Mouse (Mus musculus) mouse trophoblast stem cell (cell line): ENCODE results near the gene Nubp1.

ENCODE experiments used
- in situ Hi-C, 2 experiments: fragments of 300-500 bp; cut with MseI, MboI; formaldehyde crosslinking; loops; 2 replicates in 1 of 2; 3 replicates in 1 of 2; pipeline ENCODE4 v1.15.1; 2025

Nubp1 gene

GRCm38 (mm10) chr16:10415976-10416375 lies 4.2 kb downstream of the Nubp1 start:
- in situ Hi-C loops: loop anchor here in 1 of 2 experiments (5.0 kb wide), 1 partner anchor 111 kb away; no protein-coding TSS in a partner anchor

- in situ Hi-C loops: loop anchor here in 1 of 2 experiments (5.0 kb wide), 1 partner anchor 110 kb away; no protein-coding TSS in a partner anchor
Measured at GRCm38 (mm10) chr16:10416866-10417265, 5.1 kb downstream of the Nubp1 start.

DNA sequence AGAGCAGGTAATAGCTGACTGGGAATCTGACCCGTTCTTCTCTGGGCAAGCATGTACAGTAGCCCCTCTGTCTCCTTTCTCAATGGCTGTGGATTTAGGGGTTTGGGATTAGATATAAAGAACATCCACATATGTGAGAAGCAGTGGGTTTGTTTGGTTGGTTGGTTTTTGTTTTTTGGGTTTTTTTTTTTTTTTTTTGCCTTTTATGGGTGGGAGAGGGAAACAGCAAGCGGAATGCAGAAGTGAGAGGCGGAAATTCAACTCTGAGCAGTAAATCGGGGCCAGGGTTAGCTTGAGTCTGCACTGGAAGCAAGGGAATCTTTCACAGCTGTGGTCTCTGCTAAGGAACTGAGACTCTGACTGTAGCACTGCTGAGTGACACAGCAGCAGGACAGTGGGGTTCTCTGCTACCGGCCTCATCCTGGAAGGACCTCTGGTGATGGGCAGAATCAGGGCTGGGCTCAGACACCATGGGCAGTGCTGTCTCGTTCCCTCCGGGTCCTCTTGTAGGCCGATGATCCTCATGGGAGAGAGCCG lies 6.0 kb downstream of the Nubp1 start:
- in situ Hi-C loops: loop anchor here in 1 of 2 experiments (5.0 kb wide), 1 partner anchor 110 kb away; no protein-coding TSS in a partner anchor

- in situ Hi-C loops: no loop called here
Measured at GRCm38 (mm10) chr16:10420447-10421054, 8.8 kb downstream of the Nubp1 start.

DNA sequence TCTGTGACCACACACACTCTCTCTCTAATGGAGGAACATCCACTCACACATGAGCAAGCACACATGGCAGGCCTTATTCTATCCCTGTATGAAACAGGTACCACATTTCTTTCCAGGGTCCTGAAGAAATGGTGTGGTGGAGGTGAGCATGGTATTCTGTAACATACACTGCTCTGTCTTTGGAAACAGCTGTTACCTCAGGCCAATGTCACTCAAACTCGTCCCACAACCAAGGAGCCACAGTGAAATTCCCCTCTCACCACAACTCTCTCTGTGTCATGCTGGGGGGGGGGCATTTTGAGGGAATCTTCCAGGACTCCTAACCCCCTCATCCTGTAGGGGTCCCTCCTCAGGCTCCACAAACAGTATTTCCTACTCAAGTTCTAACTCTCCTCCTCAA lies 20.2 kb downstream of the Nubp1 start:
- in situ Hi-C loops: no loop called here

DNA sequence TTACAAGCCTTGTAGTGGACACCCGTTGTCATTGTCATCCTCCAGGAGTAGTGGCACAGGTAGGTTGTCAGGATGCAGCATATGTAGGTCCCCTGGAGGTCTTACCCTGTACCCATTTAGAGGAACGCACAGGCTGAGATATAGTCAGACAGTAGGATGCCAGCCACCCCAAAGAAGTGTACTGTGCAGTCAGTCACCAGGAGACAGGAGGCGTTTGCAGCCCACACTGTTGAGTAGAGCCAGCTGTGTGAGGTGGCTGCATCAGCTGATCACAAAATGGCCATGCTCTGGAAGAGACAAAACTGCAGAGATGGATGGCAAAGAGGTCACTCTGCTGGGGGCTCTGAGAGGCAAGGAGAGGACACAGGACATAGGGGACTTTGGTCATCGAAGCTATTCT lies 20.6 kb downstream of the Nubp1 start:
- in situ Hi-C loops: no loop called here

GRCm38 (mm10) chr16:10433344-10433743 lies 21.6 kb downstream of the Nubp1 start:
- in situ Hi-C loops: no loop called here

DNA sequence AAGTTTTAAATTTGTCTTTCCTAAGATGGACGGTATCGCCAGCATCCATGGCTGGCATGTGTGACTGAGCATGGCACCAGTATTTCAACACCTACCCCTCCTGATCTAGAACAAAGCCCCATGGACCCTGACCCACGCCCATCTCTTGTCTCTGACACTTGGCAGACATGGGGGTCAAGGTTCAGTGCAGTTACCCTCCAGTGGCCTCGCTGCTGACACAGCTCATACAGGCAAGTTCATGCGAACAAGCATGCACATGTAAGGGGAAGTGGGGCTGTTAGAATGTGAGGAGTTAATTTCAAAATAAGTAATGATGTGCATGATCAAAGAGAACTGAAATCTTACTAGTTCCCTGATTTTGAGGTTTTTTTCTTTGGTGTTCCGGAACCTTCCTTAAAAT lies 24.4 kb downstream of the Nubp1 start:
- in situ Hi-C loops: no loop called here

- in situ Hi-C loops: no loop called here
Measured at GRCm38 (mm10) chr16:10438055-10438454, 26.3 kb downstream of the Nubp1 start.

GRCm38 (mm10) chr16:10441328-10441727 lies 29.6 kb downstream of the Nubp1 start:
- in situ Hi-C loops: no loop called here

DNA sequence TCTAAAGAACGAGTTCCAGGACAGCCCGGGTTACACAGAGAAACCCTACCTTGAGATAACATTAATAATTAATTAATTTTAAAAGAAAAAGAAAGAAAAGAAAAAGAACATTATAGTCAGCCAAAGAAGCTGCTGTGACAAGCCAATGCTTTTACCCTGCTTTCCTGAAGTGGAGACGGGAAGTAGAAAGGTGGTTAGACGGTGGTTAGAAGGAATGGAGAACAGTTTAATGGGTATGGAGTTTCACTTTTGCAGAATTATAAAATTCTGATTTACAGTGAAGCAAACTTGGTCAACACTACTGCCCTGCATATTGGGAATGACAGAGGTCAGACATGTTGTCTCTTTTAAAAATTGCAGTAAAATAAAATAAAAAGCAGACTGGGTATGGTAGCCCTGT lies 30.0 kb downstream of the Nubp1 start:
- in situ Hi-C loops: no loop called here

DNA sequence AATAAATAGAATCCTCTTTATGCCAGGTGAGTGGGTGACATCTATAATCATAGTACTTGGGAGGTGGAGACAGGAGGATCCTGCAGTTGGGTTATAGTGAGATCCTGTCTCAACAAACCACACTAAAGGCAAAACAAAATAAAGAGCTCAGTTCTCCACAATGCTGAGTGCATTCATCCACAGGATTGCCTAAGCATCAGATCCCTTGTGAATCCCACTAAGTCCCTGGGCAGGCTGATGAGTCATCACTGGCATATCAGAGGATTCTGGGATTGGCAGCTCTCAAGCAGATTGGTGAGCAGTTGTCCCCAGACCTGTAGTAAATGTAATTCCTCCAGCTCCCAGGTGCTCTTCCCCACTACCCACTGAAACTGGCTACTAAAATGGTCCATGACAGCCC lies 32.0 kb downstream of the Nubp1 start:
- in situ Hi-C loops: no loop called here

GRCm38 (mm10) chr16:10446573-10447263 lies 35.0 kb downstream of the Nubp1 start:
- in situ Hi-C loops: no loop called here

DNA sequence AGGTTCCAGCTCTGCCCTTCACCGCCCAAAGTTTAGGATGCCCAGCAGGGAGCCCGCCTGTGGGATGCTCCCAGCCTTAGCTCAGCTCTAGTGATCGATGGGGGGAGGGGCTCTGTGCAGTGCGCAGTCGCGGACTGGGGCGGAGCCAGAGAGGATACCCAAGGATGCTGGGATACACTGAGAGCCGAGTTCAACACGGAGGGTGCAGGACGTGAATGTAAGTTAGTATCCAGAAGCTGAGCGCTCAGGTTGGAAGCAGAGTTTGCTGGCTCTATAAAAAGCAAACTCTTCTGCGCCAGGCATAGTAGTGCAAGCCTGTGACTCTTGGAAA lies 35.5 kb downstream of the Nubp1 start, which contains the start of gene Tvp23a:
TSS of gene Tvp23a (minus strand) at position 99 of the 331 bp plus-strand sequence.
- in situ Hi-C loops: no loop called here

DNA sequence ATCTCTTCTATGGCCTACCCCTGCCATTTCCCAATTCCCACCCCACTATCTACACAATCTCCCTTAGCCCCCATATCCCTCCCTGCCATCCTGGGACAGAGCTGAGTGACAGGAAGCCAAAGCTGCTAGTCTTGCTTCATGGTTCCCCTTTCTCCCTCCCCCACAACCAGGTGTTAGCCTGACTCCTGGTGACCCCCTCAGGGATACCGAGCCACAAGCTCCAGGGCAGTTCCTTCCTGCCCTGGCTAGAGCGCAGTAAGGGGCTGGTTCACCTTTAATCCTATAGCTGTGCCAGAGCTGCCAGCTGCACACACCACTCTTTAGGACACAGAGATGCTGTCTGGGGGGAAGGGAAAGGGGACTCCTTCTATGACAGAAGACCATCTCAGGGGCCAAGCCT lies 36.0 kb downstream of the Nubp1 start:
- in situ Hi-C loops: no loop called here

DNA sequence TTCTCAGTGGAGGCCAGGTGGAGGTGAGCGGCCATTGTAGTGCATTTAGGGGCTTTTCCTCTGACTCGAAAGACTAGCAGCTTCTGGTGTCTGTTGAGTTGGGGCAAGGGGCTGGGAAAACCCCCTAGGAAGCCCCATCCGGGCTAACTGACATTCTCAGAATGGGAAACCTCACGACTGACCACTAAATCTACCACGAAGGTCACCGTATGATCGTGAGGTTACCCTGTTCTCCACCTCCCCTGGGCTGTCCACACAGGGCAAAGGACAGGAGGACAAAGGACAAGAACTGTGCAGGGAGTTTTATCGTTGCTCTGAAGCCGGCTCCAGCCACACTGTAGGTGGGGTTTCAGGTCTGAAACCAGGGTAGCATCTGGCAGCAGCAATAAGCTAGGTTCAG lies 37.2 kb downstream of the Nubp1 start:
- in situ Hi-C loops: no loop called here

DNA sequence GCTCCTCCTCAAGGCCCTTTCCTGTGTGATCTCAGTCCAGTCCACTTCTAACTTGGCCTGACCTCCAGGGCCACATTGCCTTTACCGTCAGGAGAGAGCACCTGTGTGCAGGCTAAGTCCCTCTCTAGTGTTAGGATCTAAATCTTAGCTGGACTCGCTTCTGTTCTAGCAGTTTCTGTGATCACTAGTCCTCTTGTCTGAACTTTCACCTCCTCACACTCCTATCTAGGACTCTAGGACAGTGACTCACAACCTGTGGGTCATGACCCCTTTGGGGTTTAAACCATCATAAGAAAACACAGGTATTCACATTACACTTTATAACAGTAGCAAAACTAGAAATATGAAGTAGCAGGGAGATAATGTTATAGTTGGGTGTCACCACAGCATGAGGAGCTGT lies 40.2 kb downstream of the Nubp1 start:
- in situ Hi-C loops: no loop called here

GRCm38 (mm10) chr16:10452445-10452896 lies 40.7 kb downstream of the Nubp1 start:
- in situ Hi-C loops: no loop called here

GRCm38 (mm10) chr16:10453872-10454582 lies 42.3 kb downstream of the Nubp1 start:
- in situ Hi-C loops: no loop called here

GRCm38 (mm10) chr16:10454583-10454974 lies 42.8 kb downstream of the Nubp1 start:
- in situ Hi-C loops: no loop called here

GRCm38 (mm10) chr16:10460188-10460587 lies 48.4 kb downstream of the Nubp1 start:
- in situ Hi-C loops: no loop called here

DNA sequence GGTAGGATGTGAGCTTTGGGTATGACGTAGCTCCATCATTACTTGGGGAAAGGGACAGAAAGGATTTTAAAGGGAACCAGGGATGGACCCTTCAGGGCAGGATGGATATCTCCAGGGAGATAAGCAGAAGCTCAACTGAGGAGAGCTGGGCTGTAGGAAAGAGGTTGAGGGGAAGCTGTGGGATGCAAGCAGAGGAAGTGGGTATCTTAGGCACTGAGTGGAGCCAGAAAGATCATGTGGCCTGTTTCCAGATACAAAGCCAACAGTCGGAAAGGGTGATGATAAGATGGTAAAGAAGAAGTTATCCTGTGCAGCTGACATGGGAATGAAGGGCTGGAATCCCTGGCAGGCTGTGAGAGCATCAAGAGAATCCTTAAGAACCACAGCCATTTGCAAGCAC lies 49.4 kb downstream of the Nubp1 start:
- in situ Hi-C loops: no loop called here
